Mouse (Mus musculus): ENCODE data around the gene Ppp1r26. TPM values are rescaled to one million over a fixed set of nuclear protein-coding genes. Genes with fewer than 3 reads are reported as not detected.
"Not testable (repeated sequence)": the region's sequence is repeated elsewhere in the genome, so short reads cannot be mapped to it uniquely, and the experiment has no call there.

The Ppp1r26 gene
- total RNA-seq, 2 experiments from 2014 or later: 4.5 to 5.1 TPM

DNA sequence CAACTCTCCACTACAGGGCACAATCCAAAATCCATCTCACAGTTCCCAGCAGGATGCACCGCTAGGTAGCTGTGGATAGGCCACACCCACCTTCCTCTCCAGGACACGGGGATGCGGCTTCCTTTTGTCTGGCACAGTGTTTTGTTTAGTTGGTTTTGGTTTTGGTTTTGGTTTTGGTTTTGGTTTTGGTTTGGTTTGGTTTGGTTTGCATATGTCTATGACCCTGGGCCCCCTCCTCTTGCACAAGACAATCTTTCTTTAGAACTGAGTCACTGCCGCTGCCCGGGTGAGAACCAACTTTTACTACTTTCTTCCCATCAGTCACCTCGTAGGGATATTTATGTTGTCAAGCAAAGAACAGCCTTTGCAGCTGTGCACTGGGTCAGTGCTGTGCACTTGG, 5.8 kb upstream of the Ppp1r26 start:
- DNase-seq (ENCODE audit: low spot score in 2 of 2): no peak

DNA sequence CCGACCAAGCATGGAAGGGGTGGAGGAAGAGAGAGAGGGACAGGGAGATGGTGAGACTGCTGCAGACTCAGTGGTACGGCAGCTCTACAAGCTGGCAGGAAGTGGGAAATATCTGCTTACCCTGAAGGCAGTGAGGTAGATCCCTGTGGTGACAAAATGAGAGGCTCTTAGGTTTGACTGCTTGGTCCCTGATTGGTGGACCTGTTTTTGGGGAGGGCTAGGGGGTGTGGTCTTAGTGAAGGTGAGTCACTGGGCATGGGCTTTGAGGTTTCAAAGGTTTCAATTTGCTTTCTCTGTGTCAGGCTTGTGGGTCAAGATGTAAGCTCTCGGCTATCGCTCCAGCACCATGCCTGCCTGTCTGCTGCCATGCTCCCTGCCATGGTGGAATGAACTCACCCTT, 1.5 kb upstream of the Ppp1r26 start:
- no peak for DNase-seq (ENCODE audit: low spot score in 2 of 2)

DNA sequence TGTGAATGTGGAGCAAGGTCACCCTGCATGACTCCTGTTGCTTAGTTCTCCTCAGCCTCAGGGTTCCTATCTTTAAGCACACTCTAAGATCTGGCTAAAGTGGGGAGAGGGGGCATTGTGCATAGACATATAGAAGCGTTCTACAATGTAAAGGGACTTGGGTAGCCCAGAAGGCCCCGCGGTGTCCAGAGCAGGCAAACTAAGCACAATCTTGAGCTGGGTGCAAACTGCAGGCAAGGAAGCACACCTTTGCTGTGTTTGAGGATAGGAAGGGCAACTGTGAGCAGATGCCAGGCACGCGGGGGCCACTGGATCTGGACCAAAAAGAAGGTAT, 452 bp upstream of the Ppp1r26 start:
- DNase-seq (ENCODE audit: low spot score in 2 of 2): no peak

DNA sequence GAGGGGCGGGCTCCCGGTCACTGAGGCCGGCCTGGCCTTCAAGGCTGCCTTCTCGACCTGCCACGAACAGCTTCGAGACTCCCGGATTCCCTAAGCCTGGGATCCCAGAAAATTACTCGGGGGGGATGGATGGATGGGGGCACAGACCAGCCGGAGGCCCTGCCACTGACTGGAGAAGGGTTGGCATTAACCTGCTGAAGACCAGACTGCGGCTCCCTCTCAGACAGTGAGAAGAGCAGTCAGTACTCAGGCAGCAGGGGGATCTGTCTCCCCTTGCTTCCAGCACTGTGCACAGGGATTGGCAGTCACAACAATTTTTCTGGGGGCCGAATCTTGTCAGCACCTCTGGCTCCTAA, 693 bp downstream of the Ppp1r26 start:
- DNase-seq (ENCODE audit: low spot score in 2 of 2): no peak

DNA sequence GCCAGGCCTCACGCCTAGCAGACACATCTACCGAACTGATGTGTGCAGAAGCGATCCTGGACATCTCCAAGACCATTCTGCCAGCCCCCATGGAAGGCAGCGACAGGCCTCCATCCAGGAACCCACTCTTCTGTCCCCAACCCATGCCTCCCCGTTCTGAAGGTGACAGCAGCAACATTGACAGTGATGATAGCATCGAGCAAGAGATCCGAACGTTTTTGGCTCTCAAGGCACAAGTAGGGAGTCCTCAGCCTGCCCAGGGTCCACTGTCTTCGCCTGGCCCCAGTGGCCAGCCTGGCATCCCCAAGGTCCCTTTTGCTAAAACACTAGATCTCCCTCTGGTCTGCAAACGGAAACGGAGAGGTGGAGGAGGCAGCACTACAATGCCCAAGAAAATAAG, 5.1 kb downstream of the Ppp1r26 start:
- no peak for DNase-seq (ENCODE audit: low spot score in 2 of 2)

DNA sequence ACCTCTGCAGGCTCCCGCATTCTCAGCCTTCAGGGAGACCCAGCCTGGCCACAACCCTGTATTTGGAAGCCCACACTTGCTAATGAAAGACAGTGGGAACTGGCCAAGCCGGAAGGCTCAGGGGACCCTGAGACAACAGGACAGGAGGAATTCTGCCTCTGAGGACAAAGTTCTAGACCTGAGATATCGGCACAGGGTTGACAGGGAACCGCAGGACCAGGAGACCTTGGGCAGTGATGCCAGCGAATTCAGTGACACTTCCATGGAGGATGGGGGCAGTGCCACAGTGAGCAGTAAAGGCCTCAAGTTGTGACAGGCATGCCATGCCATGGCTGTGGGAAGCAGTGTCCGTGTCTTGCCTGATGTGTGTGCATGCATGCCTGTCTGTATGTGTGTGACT, 6.9 kb downstream of the Ppp1r26 start:
- DNase-seq (ENCODE audit: low spot score in 2 of 2): no peak

DNA sequence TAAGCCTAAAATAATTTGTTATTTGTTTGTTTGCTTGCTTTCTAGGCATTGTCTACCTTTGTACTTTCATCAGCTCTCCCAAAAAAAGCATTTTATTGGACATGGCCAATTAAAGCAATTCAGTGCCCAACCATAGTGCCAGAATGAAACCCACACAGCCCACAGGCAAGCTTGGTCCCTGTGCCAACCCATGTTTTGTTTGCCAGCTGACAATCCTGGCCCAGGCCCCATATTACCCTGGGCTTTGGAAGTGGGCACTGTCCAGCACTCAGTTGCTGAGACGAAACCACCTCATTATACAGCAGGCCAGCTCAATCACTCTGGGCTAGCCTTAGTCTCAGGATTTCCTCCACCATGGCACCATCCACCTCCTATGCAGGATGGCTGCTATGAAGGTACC, 10.0 kb downstream of the Ppp1r26 start:
- no peak for DNase-seq (ENCODE audit: low spot score in 2 of 2)

DNA sequence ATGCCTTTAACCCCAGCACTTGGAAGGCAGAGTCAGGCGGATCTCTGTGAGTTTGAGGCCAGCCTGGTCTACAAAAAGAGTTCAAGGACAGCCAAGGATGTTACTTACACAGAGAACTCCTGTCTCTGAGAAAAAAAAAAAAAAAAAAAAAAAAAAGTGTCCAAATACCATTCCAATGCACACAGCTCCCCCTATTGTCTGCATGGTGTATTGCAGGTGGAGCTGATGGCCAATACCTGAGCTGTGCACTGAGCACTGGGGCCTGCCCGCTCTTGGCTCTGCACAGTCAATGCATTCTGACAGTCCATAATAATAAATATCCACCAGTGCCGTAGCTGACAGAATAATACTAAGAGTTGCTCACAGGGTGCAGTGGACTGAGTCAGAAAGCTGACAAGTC, 17.3 kb downstream of the Ppp1r26 start:
- DNase-seq (ENCODE audit: low spot score in 2 of 2): peak; percentile 50 to 70

DNA sequence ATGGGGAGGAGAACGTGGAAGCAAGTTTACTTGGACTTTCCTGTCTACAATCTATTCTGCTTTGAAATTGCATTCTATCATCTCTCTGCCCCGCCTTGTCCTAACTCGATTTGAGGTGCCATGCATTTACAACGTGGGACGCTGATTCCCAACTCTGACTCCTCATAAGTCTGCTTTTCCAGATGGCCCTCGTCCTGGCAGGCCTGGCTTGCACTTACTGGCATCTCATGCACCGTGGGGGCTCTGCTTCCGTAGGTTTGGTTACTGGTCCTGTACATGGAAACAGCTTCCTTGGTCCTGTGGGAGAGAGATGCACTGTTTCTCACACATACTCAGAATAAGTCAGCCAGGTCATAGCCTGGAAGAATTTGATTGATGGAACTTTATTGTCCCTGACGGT, 18.3 kb downstream of the Ppp1r26 start:
- DNase-seq (ENCODE audit: low spot score in 2 of 2): no peak

DNA sequence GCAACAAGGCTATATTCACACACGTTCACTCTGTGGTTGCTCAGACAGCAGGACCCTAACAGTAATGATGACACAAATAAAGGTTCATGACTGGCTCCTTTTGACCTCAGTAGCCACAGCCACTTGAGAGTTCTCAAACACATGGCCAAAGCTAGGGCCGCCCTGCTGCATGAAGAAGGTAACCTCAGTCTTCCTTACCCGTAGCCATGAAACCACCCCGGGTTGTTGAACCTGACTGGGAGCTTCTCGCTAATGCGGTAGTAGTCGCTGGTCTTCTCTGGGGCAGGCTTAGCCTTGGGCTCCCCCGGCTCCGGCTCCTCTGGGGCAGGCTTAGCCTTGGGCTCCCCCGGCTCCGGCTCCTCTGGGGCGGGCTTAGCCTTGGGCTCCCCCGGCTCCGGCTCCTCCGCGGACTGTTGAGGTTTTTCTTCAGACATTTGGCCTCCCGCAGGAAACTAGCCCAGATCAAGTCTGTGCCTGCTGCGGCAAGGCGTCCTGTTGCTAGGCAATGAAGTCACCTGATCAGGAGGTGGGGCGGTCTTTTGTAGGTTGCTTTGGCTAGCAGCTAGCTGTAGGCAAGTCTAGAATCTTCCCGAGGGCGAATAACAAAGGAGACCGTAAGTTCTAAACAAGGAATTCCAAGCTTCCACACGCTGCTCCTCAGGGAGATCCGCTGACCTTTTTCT, 19.4 kb downstream of the Ppp1r26 start, which contains the start of gene 1700007K13Rik:
Gene 1700007K13Rik (minus strand): TSS at position 497 of the 683 bp plus-strand sequence.
- DNase-seq (ENCODE audit: low spot score in 2 of 2): peak; percentile 39 to 56

DNA sequence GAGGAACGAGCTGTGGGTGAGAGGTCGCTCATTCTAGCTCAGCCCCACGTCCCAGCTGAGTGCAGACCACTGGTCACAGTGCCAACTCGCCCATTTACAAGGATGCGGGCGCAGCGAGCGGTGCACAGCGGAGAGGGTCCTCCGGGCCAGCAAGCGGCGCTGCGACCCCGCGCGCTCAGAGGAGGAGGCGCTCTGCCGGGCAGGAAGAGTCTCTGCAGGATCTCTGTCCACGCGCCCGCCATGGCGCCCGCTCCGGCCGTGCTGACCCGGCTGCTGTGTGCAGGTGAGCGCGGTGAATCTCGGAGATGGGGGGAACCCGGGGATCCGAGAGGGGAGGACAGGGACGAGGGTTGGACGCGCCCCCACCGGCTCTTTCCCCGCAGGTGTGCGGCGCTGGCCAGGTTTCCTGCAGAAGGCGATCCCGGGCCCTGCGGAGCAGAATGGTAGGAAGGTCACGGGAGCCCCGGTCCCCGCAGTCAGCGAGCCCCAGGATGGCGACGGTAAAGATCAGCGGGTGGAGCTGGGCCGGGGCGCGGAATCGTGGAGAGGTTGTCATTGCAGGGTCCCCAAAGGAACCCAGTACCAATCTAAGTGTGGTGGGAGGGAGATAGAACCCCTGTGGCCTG, 21.4 kb downstream of the Ppp1r26 start, which contains the start of gene Mrps2:
Gene Mrps2 (plus strand): TSS at position 207 of the 626 bp plus-strand sequence.
- DNase-seq (ENCODE audit: low spot score in 2 of 2): peak; percentile 85 to 89

DNA sequence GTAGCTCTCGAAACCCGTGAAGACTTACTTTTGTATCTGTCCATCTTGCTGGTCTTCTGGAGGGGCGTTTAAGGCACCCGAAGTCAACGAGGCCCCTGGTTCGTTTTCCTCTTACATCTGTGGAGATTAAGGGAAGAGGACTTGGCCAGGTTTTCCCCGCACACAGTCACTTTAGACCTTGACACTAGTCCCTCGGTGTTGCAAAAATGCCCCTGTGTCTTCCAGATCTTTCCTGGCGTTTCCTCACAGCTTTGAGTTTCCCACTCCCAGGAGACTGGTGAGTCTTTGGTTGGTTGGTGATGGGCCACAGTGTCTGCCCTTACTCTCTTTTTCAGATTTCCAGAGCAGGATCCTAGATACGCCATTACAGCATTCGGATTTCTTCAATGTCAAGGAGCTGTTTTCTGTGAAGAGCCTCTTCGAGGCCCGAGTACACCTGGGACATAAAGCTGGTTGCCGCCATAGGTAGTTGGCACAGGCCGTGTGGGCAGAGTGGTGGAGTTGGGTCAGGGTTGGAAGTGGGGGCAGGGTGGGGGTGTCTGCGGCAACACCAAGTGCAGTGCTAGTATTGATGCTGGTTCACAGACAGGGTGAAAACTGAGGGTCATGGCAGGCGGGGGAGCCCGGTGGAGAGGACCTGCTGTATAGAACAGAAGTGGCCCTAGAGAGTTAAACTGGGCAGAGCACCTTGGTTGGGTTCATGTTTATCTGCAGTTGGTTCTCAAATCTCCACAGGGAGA, 22.1 kb downstream of the Ppp1r26 start:
- DNase-seq (ENCODE audit: low spot score in 2 of 2): no peak

DNA sequence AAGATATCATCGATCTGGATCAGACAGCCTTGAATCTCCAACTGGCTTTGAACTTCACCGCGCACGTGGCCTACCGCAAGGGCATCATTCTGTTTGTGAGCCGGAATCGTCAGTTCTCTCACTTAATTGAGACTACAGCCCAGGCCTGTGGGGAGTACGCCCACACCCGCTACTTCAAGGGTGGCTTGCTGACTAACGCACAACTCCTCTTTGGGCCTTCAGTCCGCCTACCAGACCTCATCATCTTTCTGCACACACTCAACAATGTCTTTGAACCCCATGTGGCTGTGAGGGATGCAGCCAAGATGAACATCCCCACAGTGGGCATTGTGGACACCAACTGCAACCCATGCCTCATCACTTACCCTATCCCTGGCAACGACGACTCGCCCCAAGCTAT, 22.9 kb downstream of the Ppp1r26 start:
- no peak for DNase-seq (ENCODE audit: low spot score in 2 of 2)

DNA sequence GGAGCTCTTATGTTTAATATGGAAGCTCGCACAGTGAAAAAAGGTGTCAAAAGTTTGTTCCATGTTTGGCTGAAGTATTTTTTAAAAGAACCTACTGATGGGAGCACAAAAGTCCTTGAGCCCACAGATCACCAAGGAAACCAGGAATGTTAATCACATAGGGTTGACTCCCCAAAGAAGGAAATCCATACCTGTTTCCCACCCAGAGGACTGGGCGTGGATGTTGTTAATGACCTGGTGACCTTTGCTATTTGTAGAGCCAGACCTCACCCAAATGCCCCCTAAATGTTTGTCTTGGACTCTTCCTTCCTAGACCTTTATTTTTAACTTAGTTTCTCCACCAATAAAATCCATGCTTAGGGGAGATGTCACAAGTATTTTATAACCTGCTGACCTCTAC, 24.0 kb downstream of the Ppp1r26 start:
- DNase-seq (ENCODE audit: low spot score in 2 of 2): no peak

DNA sequence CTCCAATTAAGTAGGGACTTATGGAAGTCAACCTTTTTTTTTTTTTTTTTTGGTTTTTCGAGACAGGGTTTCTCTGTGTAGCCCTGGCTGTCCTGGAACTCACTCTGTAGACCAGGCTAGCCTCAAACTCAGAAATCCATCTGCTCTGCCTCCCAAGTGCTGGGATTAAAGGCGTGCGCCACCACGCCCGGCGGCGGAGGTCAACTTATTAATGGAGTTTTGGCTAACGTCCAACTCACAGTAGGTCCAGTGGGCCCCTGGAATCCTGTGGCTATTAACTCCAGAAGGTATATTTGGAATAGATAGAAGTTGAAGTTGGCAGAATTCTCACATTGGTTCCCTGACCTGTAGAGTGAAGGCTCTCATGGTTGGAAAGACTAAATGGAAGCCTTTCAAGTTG, 25.4 kb downstream of the Ppp1r26 start:
- not testable (repeated sequence) for DNase-seq (ENCODE audit: low spot score in 2 of 2)

DNA sequence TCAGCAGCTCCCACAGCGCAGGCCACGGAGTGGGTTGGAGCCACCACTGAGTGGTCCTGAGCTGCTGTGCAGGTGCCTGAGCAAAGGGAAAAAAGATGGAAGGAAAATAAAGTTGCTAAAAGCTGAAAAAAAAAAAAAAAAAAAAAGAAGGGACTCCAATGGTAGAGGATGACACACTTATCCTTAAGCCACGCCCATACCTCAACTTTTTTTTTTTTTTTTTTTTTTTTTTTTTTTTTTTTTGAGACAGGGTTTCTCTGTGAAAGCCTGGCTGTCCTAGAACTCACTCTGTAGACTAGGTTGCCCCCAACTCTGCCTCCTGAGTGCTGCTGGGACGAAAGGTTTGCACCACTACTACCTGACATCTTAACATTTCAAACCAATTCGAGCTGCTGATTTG, 31.4 kb downstream of the Ppp1r26 start:
- DNase-seq (ENCODE audit: low spot score in 2 of 2): not testable (repeated sequence)

DNA sequence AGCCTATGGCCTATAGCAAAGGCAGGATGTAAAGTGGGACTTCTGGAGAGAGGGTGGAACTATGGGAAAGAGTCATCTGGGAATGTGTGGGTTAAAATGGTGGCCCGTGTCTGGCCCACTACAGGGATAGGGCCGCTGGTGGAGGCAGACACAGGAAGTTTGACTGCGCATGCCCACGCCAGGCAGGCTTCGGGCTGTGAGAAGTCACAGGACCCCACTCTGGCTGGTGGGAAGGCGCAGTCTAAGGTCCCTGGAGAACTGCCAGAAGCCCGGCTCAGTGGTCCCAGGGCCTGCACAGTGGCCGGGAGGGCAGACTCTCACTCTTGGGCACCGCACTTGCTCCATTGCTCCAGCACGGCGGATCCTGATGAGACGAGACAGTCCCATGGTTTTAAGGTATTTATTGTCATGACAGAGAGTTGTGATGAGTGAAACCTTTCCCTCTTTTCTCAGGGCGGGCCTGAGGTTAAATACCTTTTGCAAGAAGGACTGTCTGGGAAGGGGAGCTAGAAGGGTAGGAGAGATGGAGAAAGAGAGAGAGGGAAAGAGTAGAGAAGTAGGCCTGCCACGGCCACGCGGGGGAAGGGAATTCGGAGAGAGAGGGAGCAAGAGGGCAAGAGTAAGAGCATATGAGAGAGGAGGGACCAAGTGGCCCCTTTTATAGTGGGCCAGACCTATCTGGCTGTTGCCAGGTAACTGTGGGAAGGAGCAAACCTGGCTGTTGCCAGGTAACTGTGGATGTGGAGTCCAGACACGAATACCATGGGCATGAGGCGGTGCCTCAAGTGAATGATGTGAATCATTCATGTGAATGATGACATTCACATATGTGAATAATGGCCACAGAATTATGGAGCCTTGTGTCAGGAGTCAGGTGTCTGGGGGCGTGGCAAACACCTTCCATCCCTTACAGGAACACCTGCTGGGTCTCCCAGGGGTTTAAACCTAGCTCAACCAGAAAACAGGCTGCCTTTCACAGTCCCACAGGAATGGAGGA, 32.9 kb downstream of the Ppp1r26 start:
- DNase-seq (ENCODE audit: low spot score in 2 of 2): no peak

DNA sequence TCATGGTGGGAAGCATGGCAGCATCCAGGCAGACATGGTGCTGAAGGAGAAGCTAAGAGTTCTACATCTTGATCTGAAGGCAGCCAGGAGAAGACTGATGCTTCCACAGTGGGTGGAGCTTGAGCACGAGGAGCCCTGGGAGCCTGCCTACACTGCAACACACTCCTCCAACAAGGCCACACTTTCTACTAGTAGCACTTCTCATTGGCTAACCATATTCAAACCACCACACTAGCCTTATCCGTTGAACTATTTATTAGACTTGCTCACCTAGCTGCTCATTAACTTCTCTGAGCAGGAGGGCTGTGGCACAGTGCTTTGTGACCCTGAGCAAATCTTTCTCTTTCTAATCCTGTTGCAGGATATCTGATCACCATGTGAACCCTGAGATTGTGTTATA, 37.3 kb downstream of the Ppp1r26 start:
- DNase-seq (ENCODE audit: low spot score in 2 of 2): no peak

DNA sequence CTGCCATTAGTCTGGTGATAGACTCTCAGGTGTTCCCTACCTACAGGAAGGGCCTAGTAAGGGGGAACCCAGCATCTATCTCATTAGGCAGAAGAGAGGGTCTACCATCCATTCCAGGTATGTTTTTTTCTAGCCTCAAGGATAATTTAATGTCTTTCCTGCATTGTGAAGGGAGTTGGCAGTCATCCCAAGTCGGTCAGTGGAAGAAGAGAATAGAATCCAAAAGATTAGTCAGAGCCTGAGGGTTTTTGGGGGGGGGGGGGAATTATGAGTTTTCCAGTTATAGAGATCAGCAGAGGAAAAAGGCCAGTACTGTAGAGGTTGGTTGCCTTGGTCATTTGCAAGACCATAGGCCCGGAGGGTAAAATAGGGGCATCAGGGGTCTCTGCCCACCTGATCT, 47.9 kb downstream of the Ppp1r26 start:
- no peak for DNase-seq (ENCODE audit: low spot score in 2 of 2)

DNA sequence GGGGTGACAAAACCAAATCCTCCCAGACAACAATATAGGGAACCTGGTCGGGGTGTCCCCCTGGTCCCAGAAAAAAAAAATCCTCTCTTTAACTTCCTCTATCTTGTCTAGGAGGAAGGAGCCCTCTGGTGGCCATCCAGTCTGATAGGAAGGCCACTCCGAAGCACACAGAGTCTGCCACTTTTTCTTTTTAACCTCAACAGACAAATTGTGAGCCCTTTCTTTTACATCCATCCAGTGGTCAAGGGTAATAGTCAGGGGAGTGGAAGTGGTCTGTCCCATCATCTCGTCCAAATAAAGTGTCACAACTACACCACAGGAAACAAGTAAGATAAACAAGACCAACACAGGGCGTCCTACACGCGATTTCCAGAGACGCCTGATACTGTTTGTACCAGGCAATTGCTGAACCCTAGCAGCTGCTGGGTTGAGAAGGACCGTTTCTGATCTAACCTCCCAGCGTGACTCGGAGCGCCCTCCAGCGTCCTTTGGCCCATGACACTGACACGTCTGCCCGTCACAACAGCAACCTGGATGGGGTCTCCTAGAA, 48.7 kb downstream of the Ppp1r26 start:
- DNase-seq (ENCODE audit: low spot score in 2 of 2): no peak
